Mouse (Mus musculus): ENCODE measurements around the gene Atxn7l3. TPM values are rescaled to one million over a fixed set of nuclear protein-coding genes. Genes with fewer than 3 reads are reported as not detected.

The Atxn7l3 gene
- polyA plus RNA-seq, 1 experiment from 2014 or later, result 22.1 TPM

DNA sequence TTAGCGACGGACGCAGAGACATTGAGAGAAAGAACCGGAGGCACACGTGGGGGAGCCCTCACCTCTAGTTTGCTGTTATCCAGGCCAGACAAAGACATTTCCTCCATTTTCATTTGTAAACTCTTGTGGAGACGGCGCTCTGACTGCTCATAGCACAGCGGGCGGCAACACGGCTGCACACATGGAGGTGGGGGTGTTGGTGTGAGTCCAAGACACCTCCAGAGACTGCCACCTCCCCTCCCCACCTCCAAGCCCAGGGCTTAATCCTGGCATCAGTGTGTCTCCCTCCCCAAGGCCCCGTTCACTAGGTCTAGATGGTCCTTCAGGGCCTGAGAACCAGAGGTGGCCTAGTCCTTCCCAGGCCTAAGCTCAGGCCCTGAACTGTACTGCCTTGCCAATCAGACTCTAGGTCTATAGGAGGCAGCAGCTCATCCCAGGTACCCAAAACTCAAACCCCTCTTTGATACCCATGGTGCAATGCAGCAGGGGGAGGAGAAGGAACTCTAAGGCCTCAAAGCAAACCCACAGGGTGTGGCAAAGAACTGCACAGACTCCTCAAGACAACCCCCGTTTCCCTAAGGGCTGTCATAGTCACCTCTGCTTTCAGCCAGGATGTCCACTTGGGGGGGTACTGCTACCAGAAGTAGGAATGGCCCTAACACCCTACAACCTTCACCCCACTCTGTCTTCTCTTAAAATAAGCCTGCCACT lies 1.4 kb downstream of the Atxn7l3 start:
- WGBS, result 78% methylated on average over 12 of the region's 12 CpGs

GRCm38 (mm10) chr11:102294416-102294815 lies 2.0 kb downstream of the Atxn7l3 start:
- H3K27me3 ChIP-seq (ENCODE audit: control insufficient read depth, insufficient read depth, low read length), result no peaks in the 10 kb centered on the region
- no peaks in the 10 kb centered on the region for H3K9me3 ChIP-seq (ENCODE audit: control insufficient read depth, low read length)
- 74% methylated on average over 5 of the region's 5 CpGs for WGBS
- peaks cover 28% of the 10 kb centered on the region for H3K36me3 ChIP-seq (ENCODE audit: control insufficient read depth, insufficient read depth, low read length)
- no peak overlapping the region for H3K27ac ChIP-seq (replicated peaks; ENCODE audit: low read depth, low read length)
- H3K4me2 ChIP-seq (ENCODE audit: low read depth, severe bottlenecking), result peak overlapping the region; percentile 79; the same call in 1 of the 2 replicates
- no peak for ATAC-seq (ENCODE audit: insufficient number of reproducible peaks, low FRiP score, low TSS enrichment, low read depth)
- no peak overlapping the region; the same call in 1 of the 2 replicates for H3K9ac ChIP-seq (ENCODE audit: low read length)
- DNase-seq (ENCODE audit: low spot score), result no peak
- H3K4me3 ChIP-seq (ENCODE audit: low read depth, low read length), result peak overlapping the region; percentile 90; the same call in 1 of the 2 replicates
- H3K4me1 ChIP-seq (ENCODE audit: control insufficient read depth, insufficient read depth, low read length), result peaks cover 7% of the 10 kb centered on the region

More for the DNA sequence above, 1.4 kb downstream of the Atxn7l3 start:
- ATAC-seq (ENCODE audit: insufficient number of reproducible peaks, low FRiP score, low TSS enrichment, low read depth) (no peak), DNase-seq (ENCODE audit: low spot score) (no peak)
- Histone ChIP-seq H3K4me3 (ENCODE audit: low read depth, low read length) (peak overlapping the region; percentile 90), H3K4me2 (ENCODE audit: low read depth, severe bottlenecking) (peak overlapping the region; percentile 79), H3K36me3 (ENCODE audit: control insufficient read depth, insufficient read depth, low read length) (peaks cover 26% of the 10 kb centered on the region), H3K9me3 (ENCODE audit: control insufficient read depth, low read length) (no peaks in the 10 kb centered on the region), H3K27me3 (ENCODE audit: control insufficient read depth, insufficient read depth, low read length) (no peaks in the 10 kb centered on the region), H3K27ac (replicated peaks; ENCODE audit: low read depth, low read length) (peak overlapping the region; percentile 99; the same call in 1 of the 2 replicates), H3K9ac (ENCODE audit: low read length) (peak overlapping the region; percentile 89), H3K4me1 (ENCODE audit: control insufficient read depth, insufficient read depth, low read length) (peaks cover 7% of the 10 kb centered on the region)

GRCm38 (mm10) chr11:102293971-102294370 lies 2.5 kb downstream of the Atxn7l3 start:
- DNase-seq (ENCODE audit: low spot score), result no peak
- Histone ChIP-seq H3K27ac (replicated peaks; ENCODE audit: low read depth, low read length) (no peak overlapping the region), H3K4me2 (ENCODE audit: low read depth, severe bottlenecking) (no peak overlapping the region), H3K4me1 (ENCODE audit: control insufficient read depth, insufficient read depth, low read length) (peaks cover 7% of the 10 kb centered on the region), H3K9ac (ENCODE audit: low read length) (no peak overlapping the region), H3K4me3 (ENCODE audit: low read depth, low read length) (no peak overlapping the region), H3K9me3 (ENCODE audit: control insufficient read depth, low read length) (no peaks in the 10 kb centered on the region), H3K36me3 (ENCODE audit: control insufficient read depth, insufficient read depth, low read length) (peaks cover 29% of the 10 kb centered on the region), H3K27me3 (ENCODE audit: control insufficient read depth, insufficient read depth, low read length) (no peaks in the 10 kb centered on the region)
- ATAC-seq (ENCODE audit: insufficient number of reproducible peaks, low FRiP score, low TSS enrichment, low read depth), result no peak
- 93% methylated on average over 13 of the region's 13 CpGs for WGBS

GRCm38 (mm10) chr11:102291051-102291535 lies 5.3 kb downstream of the Atxn7l3 start:
- ATAC-seq (ENCODE audit: insufficient number of reproducible peaks, low FRiP score, low TSS enrichment, low read depth), result no peak
- H3K27ac ChIP-seq (replicated peaks; ENCODE audit: low read depth, low read length), result no peak overlapping the region
- H3K36me3 ChIP-seq (ENCODE audit: control insufficient read depth, insufficient read depth, low read length), result peaks cover 34% of the 10 kb centered on the region
- no peak overlapping the region for H3K4me3 ChIP-seq (ENCODE audit: low read depth, low read length)
- no peak overlapping the region for H3K4me2 ChIP-seq (ENCODE audit: low read depth, severe bottlenecking)
- H3K27me3 ChIP-seq (ENCODE audit: control insufficient read depth, insufficient read depth, low read length), result no peaks in the 10 kb centered on the region
- no peak overlapping the region for H3K9ac ChIP-seq (ENCODE audit: low read length)
- no peaks in the 10 kb centered on the region for H3K9me3 ChIP-seq (ENCODE audit: control insufficient read depth, low read length)
- no peak for DNase-seq (ENCODE audit: low spot score)
- H3K4me1 ChIP-seq (ENCODE audit: control insufficient read depth, insufficient read depth, low read length), result peaks cover 7% of the 10 kb centered on the region
- 89% methylated on average over 11 of the region's 11 CpGs for WGBS

- Histone ChIP-seq H3K4me3 (ENCODE audit: low read depth, low read length) (no peak overlapping the region), H3K9me3 (ENCODE audit: control insufficient read depth, low read length) (no peaks in the 10 kb centered on the region), H3K27ac (replicated peaks; ENCODE audit: low read depth, low read length) (peak overlapping the region; percentile 30; the same call in 1 of the 2 replicates), H3K4me2 (ENCODE audit: low read depth, severe bottlenecking) (no peak overlapping the region), H3K36me3 (ENCODE audit: control insufficient read depth, insufficient read depth, low read length) (peaks cover 34% of the 10 kb centered on the region), H3K9ac (ENCODE audit: low read length) (no peak overlapping the region), H3K4me1 (ENCODE audit: control insufficient read depth, insufficient read depth, low read length) (peaks cover 11% of the 10 kb centered on the region), H3K27me3 (ENCODE audit: control insufficient read depth, insufficient read depth, low read length) (no peaks in the 10 kb centered on the region)
- no peak for ATAC-seq (ENCODE audit: insufficient number of reproducible peaks, low FRiP score, low TSS enrichment, low read depth)
- WGBS, result 83% methylated on average over 4 of the region's 4 CpGs
- DNase-seq (ENCODE audit: low spot score), result no peak
Observed at GRCm38 (mm10) chr11:102290141-102290540, 6.3 kb downstream of the Atxn7l3 start.

DNA sequence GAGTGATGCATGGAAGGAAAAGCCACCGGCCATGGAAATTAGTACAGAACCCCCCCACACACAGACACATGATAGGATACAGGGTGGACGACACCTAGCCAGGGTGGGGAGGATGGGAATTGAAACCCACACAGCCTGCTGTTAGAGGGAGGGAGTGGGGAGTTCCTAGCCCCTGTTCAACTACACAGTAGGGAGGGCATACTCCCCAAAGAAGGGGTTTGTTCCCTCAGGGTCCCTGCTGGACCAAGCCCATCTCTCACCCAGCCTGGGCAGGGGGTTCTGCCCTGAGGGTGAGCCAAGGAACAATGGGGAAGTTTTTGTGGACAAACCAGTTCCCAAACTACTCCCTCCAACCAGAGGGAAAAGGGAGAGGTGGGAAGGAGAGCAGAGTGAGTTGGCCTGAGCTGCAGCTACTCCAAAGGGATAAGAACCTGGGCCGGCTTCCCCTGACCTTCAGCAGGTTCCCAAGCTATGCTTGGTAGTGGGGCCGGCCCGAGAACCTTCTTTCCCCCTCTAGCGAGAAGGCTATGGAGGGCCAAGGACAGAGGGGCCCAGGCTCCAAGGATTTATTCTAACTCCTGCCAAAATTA lies 6.8 kb downstream of the Atxn7l3 start:
- Histone ChIP-seq H3K9ac (ENCODE audit: low read length) (no peak overlapping the region), H3K27ac (replicated peaks; ENCODE audit: low read depth, low read length) (peak overlapping the region; percentile 30; the same call in 1 of the 2 replicates), H3K4me3 (ENCODE audit: low read depth, low read length) (no peak overlapping the region), H3K4me1 (ENCODE audit: control insufficient read depth, insufficient read depth, low read length) (peaks cover 6% of the 10 kb centered on the region; the same call in 1 of the 2 replicates), H3K4me2 (ENCODE audit: low read depth, severe bottlenecking) (no peak overlapping the region), H3K27me3 (ENCODE audit: control insufficient read depth, insufficient read depth, low read length) (no peaks in the 10 kb centered on the region), H3K9me3 (ENCODE audit: control insufficient read depth, low read length) (no peaks in the 10 kb centered on the region), H3K36me3 (ENCODE audit: control insufficient read depth, insufficient read depth, low read length) (peaks cover 34% of the 10 kb centered on the region)
- ATAC-seq (ENCODE audit: insufficient number of reproducible peaks, low FRiP score, low TSS enrichment, low read depth), result no peak
- DNase-seq (ENCODE audit: low spot score), result no peak
- 58% methylated on average over 6 of the region's 6 CpGs for WGBS

- H3K36me3 ChIP-seq (ENCODE audit: control insufficient read depth, insufficient read depth, low read length), result peaks cover 34% of the 10 kb centered on the region
- H3K27me3 ChIP-seq (ENCODE audit: control insufficient read depth, insufficient read depth, low read length), result no peaks in the 10 kb centered on the region
- H3K4me1 ChIP-seq (ENCODE audit: control insufficient read depth, insufficient read depth, low read length), result peaks cover 6% of the 10 kb centered on the region; the same call in 1 of the 2 replicates
- DNase-seq (ENCODE audit: low spot score) (no peak), ATAC-seq (ENCODE audit: insufficient number of reproducible peaks, low FRiP score, low TSS enrichment, low read depth) (no peak)
- H3K4me2 ChIP-seq (ENCODE audit: low read depth, severe bottlenecking), result no peak overlapping the region
- no peak overlapping the region for H3K4me3 ChIP-seq (ENCODE audit: low read depth, low read length)
- no peak overlapping the region for H3K9ac ChIP-seq (ENCODE audit: low read length)
- WGBS, result 75% methylated on average over 2 of the region's 2 CpGs
- no peaks in the 10 kb centered on the region for H3K9me3 ChIP-seq (ENCODE audit: control insufficient read depth, low read length)
- no peak overlapping the region for H3K27ac ChIP-seq (replicated peaks; ENCODE audit: low read depth, low read length)
Observed at GRCm38 (mm10) chr11:102288913-102289312, 7.5 kb downstream of the Atxn7l3 start.

- ATAC-seq (ENCODE audit: insufficient number of reproducible peaks, low FRiP score, low TSS enrichment, low read depth), result no peak
- H3K27ac ChIP-seq (replicated peaks; ENCODE audit: low read depth, low read length), result no peak overlapping the region
- WGBS, result 86% methylated on average over 8 of the region's 8 CpGs
- DNase-seq (ENCODE audit: low spot score), result no peak
- peaks cover 6% of the 10 kb centered on the region; the same call in 1 of the 2 replicates for H3K4me1 ChIP-seq (ENCODE audit: control insufficient read depth, insufficient read depth, low read length)
- H3K36me3 ChIP-seq (ENCODE audit: control insufficient read depth, insufficient read depth, low read length), result peaks cover 30% of the 10 kb centered on the region
- H3K9me3 ChIP-seq (ENCODE audit: control insufficient read depth, low read length), result no peaks in the 10 kb centered on the region
- no peaks in the 10 kb centered on the region for H3K27me3 ChIP-seq (ENCODE audit: control insufficient read depth, insufficient read depth, low read length)
- no peak overlapping the region for H3K4me2 ChIP-seq (ENCODE audit: low read depth, severe bottlenecking)
- no peak overlapping the region for H3K4me3 ChIP-seq (ENCODE audit: low read depth, low read length)
- H3K9ac ChIP-seq (ENCODE audit: low read length), result no peak overlapping the region
Observed at GRCm38 (mm10) chr11:102288027-102288804, 8.2 kb downstream of the Atxn7l3 start.
